Mouse (Mus musculus) activated CD4-positive, CD25-positive, alpha-beta regulatory T cell (primary cell): ENCODE measurements around the gene Bsx. TPM values are rescaled to one million over a fixed set of nuclear protein-coding genes. Genes with fewer than 3 reads are reported as not detected.

Experiments used
- polyA plus RNA-seq, 2 experiments: library from polyadenylated mRNA; unstranded; fragments of 100-300 nt; shearing (Covaris generic); gene quantifications; one replicate each; pipeline ENCODE4 v1.2.1; 2017

Bsx gene
- not detected for polyA plus RNA-seq

GRCm38 (mm10) chr9:40873556-40874470 is at the start of gene Bsx:
Gene Bsx (plus strand): TSS chr9:40874127.

Other genes with a start within 250 kb of the Bsx start
- not detected for gene Gm21915, start 203.5 kb upstream of the Bsx start, polyA plus RNA-seq
- gene Clmp, start 188.2 kb upstream of the Bsx start, polyA plus RNA-seq, result under 1 TPM; 0.04 to 0.23 TPM
- gene Hspa8, start 73.1 kb upstream of the Bsx start, polyA plus RNA-seq, result 1,000 to 10,000 TPM; 1,645 to 2,039 TPM
- not detected for gene Jhy, start 90.0 kb downstream of the Bsx start, polyA plus RNA-seq
- gene Crtam, start 130.5 kb downstream of the Bsx start, polyA plus RNA-seq, result 1 to 10 TPM; 1.2 to 2.2 TPM